Mouse (Mus musculus) gastrocnemius, adult 8-10 months (tissue): ENCODE measurements around the gene Pigu. TPM values are rescaled to one million over a fixed set of nuclear protein-coding genes. Genes with fewer than 3 reads are reported as not detected.
A peak's percentile ranks its signal among the peaks of the same experiment; 100 is the strongest.

ENCODE experiments used
- DNase-seq, 2 experiments: peaks; one replicate each; pipeline ENCODE4 v3.0.0; 2022; ENCODE audit warnings: low spot score in 2 of 2
- total RNA-seq, 4 experiments: library from RNA; stranded (reverse); gene quantifications; 2 replicates each; pipeline ENCODE4 v1.2.4; 2022

Pigu gene
- total RNA-seq, 4 experiments from 2014 or later: 19.4 to 26.7 (median 21.5) TPM

GRCm38 (mm10) chr2:155287456-155288250 lies 69.6 kb downstream of the Pigu start:
- DNase-seq: no peak

GRCm38 (mm10) chr2:155285744-155286143 lies 71.5 kb downstream of the Pigu start:
- no peak for DNase-seq

- DNase-seq: peak in 1 of 2 experiments; percentile 40
Measured at GRCm38 (mm10) chr2:155284647-155285046, 72.6 kb downstream of the Pigu start.

GRCm38 (mm10) chr2:155283793-155284192 lies 73.4 kb downstream of the Pigu start:
- DNase-seq: peak; percentile 54 to 76

- no peak for DNase-seq
Measured at GRCm38 (mm10) chr2:155280116-155280515, 77.1 kb downstream of the Pigu start.

GRCm38 (mm10) chr2:155279163-155279562 lies 78.1 kb downstream of the Pigu start:
- DNase-seq: no peak

- peak; percentile 78 to 84 for DNase-seq
Measured at GRCm38 (mm10) chr2:155278361-155278760, 78.9 kb downstream of the Pigu start.

GRCm38 (mm10) chr2:155277721-155278120 lies 79.5 kb downstream of the Pigu start:
- no peak for DNase-seq

GRCm38 (mm10) chr2:155276621-155277175 lies 80.5 kb downstream of the Pigu start:
- peak; percentile 44 to 50 for DNase-seq

- peak; percentile 89 to 91 for DNase-seq
Measured at GRCm38 (mm10) chr2:155276195-155276594, 81.0 kb downstream of the Pigu start, which contains the start of gene Map1lc3a. Map1lc3a (plus strand) TSS chr2:155276297.

- no peak for DNase-seq
Measured at GRCm38 (mm10) chr2:155273603-155274002, 83.6 kb downstream of the Pigu start.

GRCm38 (mm10) chr2:155272396-155273170 lies 84.6 kb downstream of the Pigu start:
- DNase-seq: no peak

- DNase-seq: no peak
Measured at GRCm38 (mm10) chr2:155271957-155272356, 85.3 kb downstream of the Pigu start.

- no peak for DNase-seq
Measured at GRCm38 (mm10) chr2:155266896-155267295, 90.3 kb downstream of the Pigu start.

GRCm38 (mm10) chr2:155265526-155265925 lies 91.7 kb downstream of the Pigu start:
- DNase-seq: no peak

- DNase-seq: no peak
Measured at GRCm38 (mm10) chr2:155249588-155249987, 107.6 kb downstream of the Pigu start.

- no peak for DNase-seq
Measured at GRCm38 (mm10) chr2:155248718-155249117, 108.5 kb downstream of the Pigu start.

GRCm38 (mm10) chr2:155248206-155248605 lies 109.0 kb downstream of the Pigu start:
- DNase-seq: no peak

GRCm38 (mm10) chr2:155246231-155246630 lies 111.0 kb downstream of the Pigu start:
- no peak for DNase-seq

GRCm38 (mm10) chr2:155242296-155242855 lies 114.9 kb downstream of the Pigu start:
- DNase-seq: peak; percentile 29 to 37

- DNase-seq: peak in 1 of 2 experiments; percentile 8
Measured at GRCm38 (mm10) chr2:155240915-155241314, 116.3 kb downstream of the Pigu start.

GRCm38 (mm10) chr2:155237276-155237675 lies 120.0 kb downstream of the Pigu start:
- no peak for DNase-seq
